Mouse (Mus musculus): Measurements from ENCODE around the gene Rnf114.
A peak's percentile ranks its signal among the peaks of the same experiment; 100 is the strongest.

The Rnf114 gene

DNA sequence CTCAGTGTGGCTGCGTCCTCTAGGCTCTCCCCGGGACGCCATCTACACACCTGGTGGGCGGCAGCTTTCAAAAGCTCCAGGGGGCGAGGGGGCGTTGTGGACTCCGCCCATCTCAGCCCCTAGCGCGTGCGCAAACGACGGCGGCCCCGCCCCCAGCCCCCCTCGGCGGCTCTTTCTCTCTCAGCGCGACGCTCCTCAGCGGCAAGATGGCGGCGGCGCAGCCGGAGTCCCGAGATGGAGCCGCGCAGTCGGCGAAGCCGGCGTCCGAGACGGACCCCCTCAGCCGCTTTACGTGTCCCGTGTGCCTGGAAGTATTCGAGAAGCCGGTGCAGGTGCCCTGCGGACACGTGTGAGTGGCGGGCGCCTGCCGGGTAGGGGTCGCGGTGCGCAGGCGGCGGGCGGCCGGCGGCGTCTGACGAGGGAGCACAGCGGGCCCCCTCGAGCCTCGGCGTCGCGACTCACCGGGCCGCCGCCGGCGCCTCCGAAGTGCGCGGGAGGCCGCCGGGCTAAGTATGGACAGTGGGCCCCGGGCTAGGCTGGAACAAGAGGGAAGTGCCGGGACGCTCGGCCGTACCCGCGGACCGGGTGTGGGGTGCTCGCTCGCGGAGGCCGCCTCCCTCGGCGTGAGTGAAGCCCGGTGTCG is 10.9 kb downstream of the Rnf114 start:
- peak; percentile 79 to 83 for DNase-seq (ENCODE audit: low spot score in 2 of 2)

DNA sequence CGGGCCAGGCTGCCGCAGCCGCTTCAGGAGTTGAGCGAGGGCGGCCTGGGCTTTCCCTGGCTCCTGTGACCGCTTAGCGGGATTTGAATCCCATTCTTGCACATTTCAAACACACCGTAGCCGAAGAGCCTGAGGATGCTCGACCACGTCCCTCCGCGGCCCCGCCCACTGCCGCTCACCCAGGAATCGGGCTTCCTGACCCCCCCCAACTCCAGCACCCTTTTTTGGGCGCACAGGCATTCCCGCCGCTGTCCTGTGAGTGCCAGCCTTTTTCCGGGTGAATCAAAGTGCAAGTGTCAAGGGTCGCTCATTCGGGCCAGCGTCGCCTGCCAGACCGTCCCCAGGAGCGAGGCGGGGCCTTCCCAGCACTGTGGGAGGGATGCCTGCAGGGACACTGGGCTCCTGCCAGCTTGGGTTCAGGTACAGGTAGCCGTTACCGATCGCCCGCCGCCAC is 11.5 kb downstream of the Rnf114 start:
- DNase-seq (ENCODE audit: low spot score in 2 of 2) = peak; percentile 31 to 43

DNA sequence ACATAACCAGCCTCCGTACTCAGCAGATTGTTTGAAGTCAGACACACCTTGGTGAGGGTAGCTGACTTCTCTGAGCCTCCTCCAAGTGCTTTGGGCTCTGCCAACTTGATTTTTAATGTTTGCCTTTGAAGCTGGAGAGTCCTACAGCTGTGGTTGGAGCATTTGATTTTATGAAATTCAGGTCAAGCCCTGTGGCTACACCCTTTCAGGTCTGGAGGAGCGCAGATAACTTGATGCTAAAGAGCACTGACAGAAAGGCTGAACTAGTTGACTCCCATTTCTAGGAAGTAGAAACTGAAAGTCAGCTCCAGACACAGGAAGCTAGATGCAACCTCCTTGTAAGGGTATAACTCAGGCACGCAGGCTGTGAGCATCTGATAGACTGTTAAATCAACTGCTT is 12.7 kb downstream of the Rnf114 start:
- no peak for DNase-seq (ENCODE audit: low spot score in 2 of 2)

DNA sequence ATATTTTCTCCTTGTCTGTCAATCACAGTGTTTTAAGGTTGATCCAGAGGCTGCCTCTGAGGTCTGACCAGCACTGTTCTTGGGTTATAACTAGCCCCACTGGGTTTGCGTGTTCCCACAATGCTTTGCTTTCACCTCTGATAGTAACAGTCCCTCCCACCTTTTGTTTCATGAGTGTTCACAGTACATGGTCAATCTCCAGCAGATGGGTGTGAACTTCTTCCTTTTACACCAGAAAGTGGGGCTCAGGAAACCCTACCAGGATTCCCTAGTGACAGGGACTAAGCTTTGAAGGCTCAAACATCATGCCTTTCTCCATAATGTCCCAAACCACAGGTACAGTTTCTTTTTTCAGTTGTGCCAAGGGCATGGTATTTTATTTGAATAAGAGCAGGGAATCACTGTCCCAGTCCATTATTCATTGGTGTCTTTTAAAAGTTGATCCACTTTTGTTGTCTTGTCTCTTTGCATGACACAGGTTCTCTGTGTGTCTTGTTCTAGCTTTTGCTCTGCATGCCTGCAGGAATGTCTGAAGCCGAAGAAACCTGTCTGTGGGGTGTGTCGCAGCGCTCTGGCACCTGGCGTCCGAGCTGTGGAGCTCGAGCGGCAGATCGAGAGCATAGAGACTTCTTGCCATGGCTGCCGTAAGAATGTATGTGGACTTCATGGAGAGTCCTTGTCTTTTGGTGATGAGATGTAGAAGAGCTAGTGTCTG is 14.3 kb downstream of the Rnf114 start:
- no peak for DNase-seq (ENCODE audit: low spot score in 2 of 2)

DNA sequence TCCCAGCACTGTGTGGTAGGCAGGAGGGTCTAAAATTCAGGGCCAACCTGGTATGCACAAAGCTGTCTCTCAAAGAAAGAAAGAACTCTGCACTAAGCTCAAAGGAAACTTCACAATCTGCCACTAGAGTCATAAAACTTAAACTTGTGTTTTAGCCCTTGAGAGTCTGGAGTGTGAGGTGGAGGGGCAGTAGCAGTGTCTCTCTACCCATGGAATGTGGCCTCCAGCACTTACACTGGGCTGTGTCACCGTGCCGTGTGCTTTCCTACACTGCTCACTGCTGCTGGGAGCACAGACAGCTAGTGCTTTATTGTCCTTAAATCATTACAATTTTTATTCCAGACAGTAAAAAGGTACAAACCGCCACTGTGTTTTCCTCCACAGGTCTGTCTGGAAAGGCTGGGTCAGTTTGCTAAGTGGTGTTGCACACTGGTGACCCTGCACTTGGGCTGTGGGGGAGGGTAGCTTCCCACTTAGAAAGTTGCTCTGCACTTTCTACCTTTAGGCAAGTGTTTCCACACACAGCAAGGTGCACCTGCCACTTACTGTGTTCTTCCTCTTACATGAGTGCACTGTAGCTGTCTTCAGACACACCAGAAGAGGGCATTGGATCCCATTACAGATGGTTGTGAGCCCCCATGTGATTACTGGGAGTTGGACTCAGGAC is 15.4 kb downstream of the Rnf114 start:
- DNase-seq (ENCODE audit: low spot score in 2 of 2) = no peak

DNA sequence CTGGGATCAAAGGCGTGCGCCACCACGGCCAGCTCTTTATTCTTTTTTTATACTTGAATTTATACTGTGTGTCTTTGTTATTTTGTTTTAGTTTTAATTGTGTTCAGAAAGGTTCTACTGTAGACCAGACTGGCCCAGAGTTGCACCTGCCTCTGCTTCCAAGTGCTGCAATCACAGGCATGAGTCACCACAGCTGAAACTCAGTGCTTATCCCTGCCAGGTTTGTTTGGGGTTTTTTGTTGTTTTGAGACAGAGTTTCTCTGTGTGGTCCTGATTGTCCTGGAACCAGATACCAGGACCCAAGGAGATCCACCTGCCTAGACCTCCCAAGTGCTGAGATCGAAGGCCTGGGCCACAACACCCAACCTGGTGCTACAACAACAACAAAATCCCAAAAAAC is 16.1 kb downstream of the Rnf114 start:
- DNase-seq (ENCODE audit: low spot score in 2 of 2) = no peak

DNA sequence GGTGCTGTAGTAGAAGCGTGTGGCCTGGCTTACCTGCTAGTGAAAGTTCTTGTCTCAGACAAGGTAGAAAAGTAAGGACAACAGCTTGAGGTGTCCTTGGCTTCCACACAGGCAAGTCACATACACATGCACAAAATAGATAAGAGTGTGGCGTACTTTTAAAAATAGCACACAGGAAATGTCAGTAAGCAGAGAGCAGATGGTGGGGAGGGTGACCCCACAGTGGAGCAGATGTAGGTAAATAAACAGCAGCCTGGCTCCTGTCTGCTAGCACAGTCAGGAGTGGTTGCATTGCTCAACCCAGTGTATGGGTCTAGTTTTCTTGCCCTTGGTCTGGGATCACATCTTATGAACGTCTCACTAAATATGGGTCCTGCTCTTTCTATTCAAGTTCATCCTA is 18.0 kb downstream of the Rnf114 start:
- no peak for DNase-seq (ENCODE audit: low spot score in 2 of 2)

DNA sequence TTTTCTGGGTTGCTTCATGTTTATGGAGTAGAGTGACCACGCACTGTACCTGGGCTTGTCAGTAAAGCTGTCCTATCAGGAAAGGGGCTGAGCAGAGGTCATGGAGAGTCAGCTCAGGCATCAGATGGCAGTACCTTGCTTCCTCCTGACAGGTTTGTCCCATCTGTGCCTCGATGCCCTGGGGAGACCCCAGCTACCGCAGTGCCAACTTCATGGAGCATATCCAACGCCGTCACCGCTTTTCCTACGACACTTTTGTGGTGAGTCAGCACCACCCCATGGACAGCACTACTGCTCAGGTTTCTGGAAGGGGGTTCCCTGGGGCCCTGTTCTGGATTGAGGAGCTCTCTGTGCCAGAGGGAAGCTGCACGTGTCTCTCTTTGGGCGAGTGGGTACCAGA is 19.9 kb downstream of the Rnf114 start:
- DNase-seq (ENCODE audit: low spot score in 2 of 2) = no peak

DNA sequence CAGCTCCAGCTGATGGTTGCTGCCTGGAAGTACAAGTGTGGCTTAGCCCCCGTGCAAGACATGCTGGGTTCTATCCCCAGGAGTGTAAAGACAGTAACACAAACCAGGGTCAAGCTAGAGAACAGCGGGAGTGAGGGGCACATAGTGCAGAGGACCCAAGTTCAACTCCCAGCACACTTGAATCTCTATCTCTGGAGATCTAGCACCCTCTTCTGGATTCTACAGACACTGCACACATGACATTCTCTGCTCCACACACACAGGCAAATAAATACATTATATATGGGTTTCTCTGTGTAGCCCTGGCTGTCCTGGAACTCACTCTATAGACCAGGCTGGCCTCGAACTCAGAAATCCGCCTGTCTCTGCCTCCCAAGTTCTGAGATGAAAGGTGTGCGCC is 20.5 kb downstream of the Rnf114 start:
- DNase-seq (ENCODE audit: low spot score in 2 of 2) = no peak

DNA sequence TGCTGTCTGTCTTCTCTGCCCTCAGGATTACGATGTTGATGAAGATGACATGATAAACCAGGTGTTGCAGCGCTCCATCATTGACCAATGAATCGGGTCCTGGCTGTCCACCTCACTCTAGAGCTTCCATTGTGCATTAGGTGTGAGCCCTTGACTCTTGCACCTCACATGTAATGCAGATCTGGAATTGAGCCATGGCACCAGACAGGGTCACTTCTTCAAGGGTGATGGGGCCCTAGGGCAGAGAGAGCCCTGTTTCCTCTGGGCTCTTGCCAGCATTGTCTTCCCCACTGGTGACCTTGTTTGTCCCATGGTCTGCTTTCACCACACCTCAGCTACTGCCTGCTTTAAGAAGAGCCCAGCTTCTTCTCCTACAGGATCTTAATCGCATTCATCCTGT is 22.2 kb downstream of the Rnf114 start:
- no peak for DNase-seq (ENCODE audit: low spot score in 2 of 2)

DNA sequence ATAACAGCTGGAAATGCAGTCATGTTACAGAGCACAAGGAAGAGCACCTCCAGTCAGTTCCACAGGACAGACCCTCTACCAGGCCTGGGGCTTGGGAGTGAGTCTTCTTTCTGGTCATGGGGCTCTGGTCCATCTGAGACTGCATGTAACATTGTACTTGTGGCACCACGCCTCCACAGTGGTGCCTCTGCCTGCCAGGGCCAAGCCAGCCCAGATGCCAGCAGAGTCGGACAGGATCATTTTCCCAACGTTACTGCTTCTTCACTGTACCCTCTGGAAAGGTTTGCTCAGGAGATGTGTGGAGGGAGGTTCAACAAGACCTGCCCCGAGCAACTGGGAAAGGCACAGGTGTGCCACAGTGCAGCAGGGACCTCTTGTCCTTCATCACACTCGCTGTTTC is 23.2 kb downstream of the Rnf114 start:
- DNase-seq (ENCODE audit: low spot score in 2 of 2) = no peak

DNA sequence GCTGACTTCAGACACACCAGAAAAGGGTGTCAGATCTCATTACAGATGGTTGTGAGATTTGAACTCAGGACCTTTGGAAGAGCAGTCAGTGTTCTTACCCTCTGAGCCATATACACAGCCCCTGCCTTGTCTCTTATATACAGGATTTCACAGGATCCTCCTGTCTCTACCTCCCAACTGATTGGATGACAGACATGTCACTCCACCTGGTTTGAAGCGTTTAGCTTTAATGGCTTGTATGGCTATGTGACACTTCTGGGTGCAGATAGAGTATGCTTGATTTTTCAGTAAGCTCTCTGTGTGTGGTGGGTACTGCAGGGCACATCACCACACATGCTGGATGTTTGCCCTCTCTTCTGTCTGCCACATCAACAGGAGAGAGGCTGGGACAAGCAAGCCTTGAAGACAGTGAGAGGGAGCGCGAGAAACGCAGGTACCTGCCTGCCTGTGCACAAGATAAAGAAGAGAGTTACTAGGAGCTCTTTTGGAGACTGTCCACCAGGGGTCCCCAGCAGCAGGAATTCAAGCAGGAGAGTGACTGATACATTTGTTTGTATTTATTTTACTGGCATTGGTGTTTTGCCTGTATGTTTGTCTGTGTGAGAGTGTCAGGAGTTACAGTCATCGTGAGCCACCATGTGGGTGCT is 27.3 kb downstream of the Rnf114 start:
- DNase-seq (ENCODE audit: low spot score in 2 of 2) = no peak

DNA sequence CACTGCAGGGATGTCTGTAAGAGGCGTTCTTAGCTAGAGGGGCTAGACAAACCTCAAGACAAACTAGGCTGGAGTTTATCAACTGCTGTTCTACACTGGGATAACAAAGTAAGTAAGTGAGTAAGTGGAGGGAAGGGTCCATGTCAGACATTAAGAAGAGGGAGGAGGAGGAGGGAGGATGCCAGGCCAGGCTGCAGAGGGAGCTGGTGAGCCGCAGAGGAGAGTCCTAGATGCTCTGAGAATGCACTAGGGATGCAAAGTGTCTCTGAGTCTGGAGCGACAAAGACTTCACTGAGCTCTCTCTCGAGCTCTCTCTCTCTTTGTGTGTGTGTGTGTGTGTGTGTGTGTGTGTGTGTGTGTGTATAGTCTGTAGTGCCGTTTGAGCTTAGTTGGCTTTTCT is 35.8 kb downstream of the Rnf114 start:
- DNase-seq (ENCODE audit: low spot score in 2 of 2) = no peak

DNA sequence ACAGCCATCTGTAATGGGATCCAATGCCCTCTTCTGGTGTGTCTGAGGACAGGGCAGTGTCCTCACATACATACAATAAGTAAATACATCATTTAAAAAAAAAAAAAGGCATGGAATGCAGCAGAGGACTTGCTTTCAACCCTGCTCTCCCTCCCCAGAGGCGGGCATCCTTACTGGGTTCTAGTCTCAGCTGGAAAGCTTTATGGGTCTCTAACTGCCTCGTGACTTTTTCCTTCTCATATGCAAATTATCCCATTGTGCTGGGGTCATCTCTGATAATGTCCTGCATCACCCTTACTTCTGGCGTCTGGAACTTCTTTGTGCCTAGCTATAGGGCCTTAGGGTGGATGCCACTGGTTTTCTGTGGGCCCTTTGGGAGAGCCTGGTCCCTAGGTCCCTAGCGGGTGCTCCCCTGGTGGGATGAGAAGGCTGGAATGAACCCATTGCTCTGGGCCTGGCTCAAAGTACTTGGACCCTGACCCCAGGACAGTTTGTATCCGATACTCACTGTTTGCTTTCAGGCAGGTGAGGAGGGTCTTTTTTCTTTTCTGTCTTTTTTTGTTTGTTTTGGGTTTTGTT is 37.6 kb downstream of the Rnf114 start:
- no peak for DNase-seq (ENCODE audit: low spot score in 2 of 2)

DNA sequence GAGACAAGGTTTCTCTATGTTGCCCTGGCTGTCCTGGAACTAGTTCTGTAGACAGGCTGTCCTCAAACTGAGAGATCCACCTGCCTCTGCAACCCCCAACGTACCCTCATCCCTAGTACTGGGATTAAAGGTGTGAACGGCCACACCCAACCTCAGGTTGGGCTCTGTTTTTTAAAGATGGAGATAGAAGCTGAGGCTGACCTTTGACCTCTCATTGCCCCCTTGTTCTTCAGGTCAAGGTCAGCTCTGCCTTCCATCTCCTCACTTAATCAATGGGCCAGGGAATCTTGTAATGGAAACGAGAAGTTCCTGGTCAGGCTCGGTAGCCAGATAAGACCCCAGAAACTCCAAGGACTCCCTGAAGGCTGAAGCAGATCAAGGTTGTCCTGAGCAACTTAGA is 38.1 kb downstream of the Rnf114 start:
- DNase-seq (ENCODE audit: low spot score in 2 of 2) = no peak

DNA sequence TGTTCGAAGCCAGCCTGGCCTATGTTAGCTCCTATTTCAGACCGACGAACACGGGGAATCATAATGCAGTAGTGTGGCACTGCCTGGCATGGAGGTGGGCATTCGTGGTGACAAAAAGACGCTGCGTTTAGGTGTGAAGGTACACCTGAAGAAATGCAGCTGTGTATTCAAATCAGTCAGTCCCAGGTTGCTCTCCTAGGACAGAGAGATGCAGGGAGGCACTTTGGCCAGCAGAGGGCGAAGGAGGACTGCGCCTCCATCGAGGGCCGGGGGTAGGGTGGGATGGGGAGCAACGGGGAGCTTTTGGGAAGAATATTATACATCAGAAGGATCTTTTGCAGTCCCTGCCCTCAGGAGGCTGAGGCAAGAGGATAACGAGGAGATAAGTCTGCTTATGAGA is 39.7 kb downstream of the Rnf114 start:
- DNase-seq (ENCODE audit: low spot score in 2 of 2) = no peak

DNA sequence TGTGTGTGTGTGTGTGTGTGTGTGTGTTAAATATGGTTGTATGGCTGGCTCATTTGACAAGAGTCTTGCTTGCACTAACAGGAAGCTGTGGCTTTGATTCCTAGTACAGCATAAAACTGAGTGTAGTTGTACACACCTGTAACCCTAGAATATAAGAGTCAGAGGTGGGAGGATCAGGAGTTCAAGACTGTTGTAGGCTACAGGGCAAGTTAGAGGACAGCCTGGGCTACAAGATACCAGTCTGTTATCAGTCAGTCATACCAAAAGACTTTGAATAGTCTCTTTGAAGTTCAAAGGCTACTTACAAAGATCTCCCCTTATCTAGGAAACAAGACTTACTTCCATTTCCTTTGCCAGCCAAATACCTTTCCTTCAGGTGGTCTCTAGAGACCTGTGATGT is 41.4 kb downstream of the Rnf114 start:
- DNase-seq (ENCODE audit: low spot score in 2 of 2) = no peak

DNA sequence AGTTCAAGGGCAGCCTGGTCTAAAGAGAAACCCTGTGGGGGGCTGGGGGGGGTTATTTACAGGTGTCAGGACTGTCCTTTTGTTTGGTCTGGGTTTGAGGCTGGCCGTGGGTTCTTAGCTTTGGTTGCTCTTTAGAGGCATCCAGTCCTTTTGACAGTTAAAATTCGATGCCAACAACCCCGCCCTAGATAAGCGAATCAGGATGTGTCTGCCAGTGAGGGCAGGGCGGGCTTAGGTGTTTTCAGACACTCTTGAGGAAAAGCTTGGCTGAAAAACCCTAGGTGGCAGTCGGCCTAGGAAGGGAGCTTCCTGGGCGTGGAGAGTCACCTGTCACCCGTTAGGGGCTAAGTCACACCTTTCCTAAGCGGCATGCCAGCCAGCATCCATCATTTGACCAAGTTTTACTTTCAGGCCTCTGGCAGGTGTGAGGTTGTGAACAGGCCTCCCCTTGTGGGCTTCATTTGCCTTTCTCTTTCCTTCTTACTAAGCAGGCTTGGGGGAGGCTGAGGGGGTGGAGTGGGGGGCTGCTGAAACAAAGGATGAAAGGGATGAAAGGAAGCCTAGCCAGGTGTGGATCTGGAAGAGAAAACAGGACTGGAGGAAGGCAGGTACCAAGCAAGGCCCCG is 44.0 kb downstream of the Rnf114 start:
- no peak for DNase-seq (ENCODE audit: low spot score in 2 of 2)

DNA sequence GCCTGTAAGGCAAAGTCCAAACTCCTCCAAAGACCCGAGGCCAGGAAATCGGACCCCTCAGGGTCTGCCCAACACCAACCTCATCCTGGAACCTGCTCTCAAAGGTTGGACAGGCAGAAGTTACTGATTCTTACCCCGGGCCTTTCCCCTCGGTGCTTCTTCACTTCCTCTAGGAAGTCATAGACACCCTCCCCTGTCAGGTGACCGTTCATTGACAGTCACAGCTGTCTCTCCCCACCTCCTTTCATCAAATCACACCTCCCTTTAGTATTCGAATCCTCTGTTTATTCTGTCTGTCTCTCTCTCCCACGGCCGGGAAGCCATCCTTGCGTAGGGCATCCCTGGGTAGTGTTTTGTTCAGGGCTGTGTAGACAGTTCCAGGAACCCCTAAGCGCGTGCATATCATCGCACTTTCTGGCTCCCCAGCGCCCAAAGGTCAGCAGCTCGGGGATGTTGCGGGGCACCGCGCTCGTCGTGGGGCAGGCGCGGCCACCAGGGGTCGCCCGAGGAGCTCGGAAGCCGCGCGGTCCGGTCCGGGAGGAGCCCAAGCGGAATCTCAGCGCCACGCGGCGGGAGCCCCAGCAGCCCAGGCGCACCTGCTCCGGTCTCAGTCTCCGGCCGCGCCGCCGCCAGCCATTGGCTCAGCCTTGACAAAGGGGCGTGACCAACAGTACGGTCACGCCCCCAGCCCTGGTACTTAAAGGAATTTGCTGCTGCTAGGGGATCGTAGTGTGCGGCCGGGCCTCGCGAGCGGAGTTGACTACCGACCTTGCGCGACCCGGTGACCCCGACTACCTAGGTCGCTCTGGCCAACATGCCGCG is 45.2 kb downstream of the Rnf114 start, which contains the start of gene Snai1:
Snai1 (plus strand) TSS at position 720 of the 822 bp plus-strand sequence.
- peak; percentile 81 to 93 for DNase-seq (ENCODE audit: low spot score in 2 of 2)

DNA sequence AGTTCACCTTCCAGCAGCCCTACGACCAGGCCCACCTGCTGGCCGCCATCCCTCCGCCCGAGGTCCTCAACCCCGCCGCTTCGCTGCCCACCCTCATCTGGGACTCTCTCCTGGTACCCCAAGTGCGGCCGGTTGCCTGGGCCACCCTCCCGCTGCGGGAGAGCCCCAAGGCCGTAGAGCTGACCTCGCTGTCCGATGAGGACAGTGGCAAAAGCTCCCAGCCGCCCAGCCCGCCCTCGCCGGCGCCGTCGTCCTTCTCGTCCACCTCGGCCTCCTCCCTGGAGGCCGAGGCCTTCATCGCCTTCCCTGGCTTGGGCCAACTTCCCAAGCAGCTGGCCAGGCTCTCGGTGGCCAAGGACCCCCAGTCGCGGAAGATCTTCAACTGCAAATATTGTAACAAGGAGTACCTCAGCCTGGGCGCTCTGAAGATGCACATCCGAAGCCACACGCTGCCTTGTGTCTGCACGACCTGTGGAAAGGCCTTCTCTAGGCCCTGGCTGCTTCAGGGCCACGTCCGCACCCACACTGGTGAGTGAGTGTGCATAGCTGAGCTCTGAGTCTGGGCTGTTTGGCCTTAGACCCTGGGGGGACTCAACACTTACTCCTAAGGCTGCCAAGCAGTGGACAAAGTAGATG is 46.3 kb downstream of the Rnf114 start:
- DNase-seq (ENCODE audit: low spot score in 2 of 2) = no peak
